Mouse (Mus musculus) stomach, embryonic 16.5 days (tissue): Measurements from ENCODE around the gene Mef2d. TPM values are rescaled to one million over a fixed set of nuclear protein-coding genes. Genes with fewer than 3 reads are reported as not detected.

ENCODE experiments used
- ATAC-seq: fragments of 200-750 bp; cut with Nextera tagmentation; 2 replicates; pipeline ENCODE4 v1.8.0; 2017; ENCODE audit warnings: moderate number of reproducible peaks, moderate TSS enrichment; ENCODE audit not compliant: insufficient read depth, low FRiP score
- H3K27ac ChIP-seq: fragments of 300-500 bp; sonication (generic); 2 replicates; pipeline ENCODE4 v1.5.1; 2014; ENCODE audit warnings: low read length
- H3K27me3 ChIP-seq: fragments of 300-500 bp; sonication (generic); 2 replicates; pipeline ENCODE4 v1.6.1; 2014; ENCODE audit warnings: low read length, control low read depth, mixed read lengths; ENCODE audit not compliant: control insufficient read depth, insufficient read depth
- H3K36me3 ChIP-seq: fragments of 300-500 bp; sonication (generic); 2 replicates; pipeline ENCODE4 v1.6.1; 2014; ENCODE audit warnings: low read length; ENCODE audit not compliant: control insufficient read depth, insufficient read depth
- H3K4me1 ChIP-seq: fragments of 300-500 bp; sonication (generic); 2 replicates; pipeline ENCODE4 v1.6.1; 2014; ENCODE audit warnings: low read length, control low read depth, mixed read lengths; ENCODE audit not compliant: control insufficient read depth, insufficient read depth
- H3K4me2 ChIP-seq: fragments of 300-500 bp; sonication (generic); 2 replicates; pipeline ENCODE4 v1.6.1; 2014; ENCODE audit warnings: low read depth, low read length, mixed read lengths
- H3K4me3 ChIP-seq: fragments of 300-500 bp; sonication (generic); replicated peaks from 2 replicates; pipeline ENCODE4 v1.5.1; 2014; ENCODE audit warnings: mild to moderate bottlenecking, low read length
- H3K9ac ChIP-seq: fragments of 300-500 bp; sonication (generic); 2 replicates; pipeline ENCODE4 v1.6.1; 2014; ENCODE audit warnings: low read length
- H3K9me3 ChIP-seq: fragments of 300-500 bp; sonication (generic); replicated peaks from 2 replicates; pipeline ENCODE4 v1.6.1; 2016; ENCODE audit warnings: low read length, control low read depth; ENCODE audit not compliant: control insufficient read depth
- WGBS: fragments of 180-500 bp; shearing (Covaris S2); extraction: QIAGEN DNeasy Blood & Tissue Kit; methylation state at CpG from one replicate; pipeline ENCODE4 v1.1.7; 2014; 5-methylcytosine and 5-hydroxymethylcytosine counted together
- polyA plus RNA-seq: library from polyadenylated mRNA; unstranded; fragments of >200 nt; fragmentation: Nextera tagmentation; extraction: Ambion mirVana; gene quantifications from 2 replicates; pipeline ENCODE4 v1.2.1, GENCODE M21; 2015

Gene Mef2d
- polyA plus RNA-seq, 1 experiment from 2014 or later = 18.2 TPM

DNA sequence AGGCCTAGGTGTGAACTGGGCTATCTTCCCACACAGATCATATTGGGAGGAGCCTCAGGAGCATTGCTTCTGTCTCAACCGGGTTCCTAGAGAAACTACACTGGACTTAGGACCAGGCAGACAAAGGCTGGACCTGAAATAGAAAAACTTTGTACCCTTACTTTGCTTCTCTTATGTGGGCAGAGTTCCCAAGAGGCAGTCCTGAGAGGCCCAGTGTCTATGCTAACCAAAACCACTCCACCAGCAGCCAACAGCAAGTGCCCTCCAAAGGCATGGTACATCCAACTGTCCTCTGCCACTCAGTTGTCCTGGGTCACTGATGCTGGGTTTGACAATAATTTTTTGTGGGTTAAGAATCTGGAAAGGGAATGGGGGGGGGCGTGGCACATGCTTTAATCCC is 9.7 kb upstream of the Mef2d start:
- no peak overlapping the region for H3K27ac ChIP-seq
- H3K36me3 ChIP-seq = no peaks in the 10 kb centered on the region
- no peaks in the 10 kb centered on the region for H3K27me3 ChIP-seq
- peaks cover 4% of the 10 kb centered on the region for H3K4me1 ChIP-seq
- H3K9ac ChIP-seq = no peak overlapping the region
- no peak overlapping the region for H3K4me3 ChIP-seq
- no peaks in the 10 kb centered on the region for H3K9me3 ChIP-seq
- 64% methylated on average over 2 of the region's 2 CpGs for WGBS
- no peak for ATAC-seq
- no peak overlapping the region for H3K4me2 ChIP-seq

DNA sequence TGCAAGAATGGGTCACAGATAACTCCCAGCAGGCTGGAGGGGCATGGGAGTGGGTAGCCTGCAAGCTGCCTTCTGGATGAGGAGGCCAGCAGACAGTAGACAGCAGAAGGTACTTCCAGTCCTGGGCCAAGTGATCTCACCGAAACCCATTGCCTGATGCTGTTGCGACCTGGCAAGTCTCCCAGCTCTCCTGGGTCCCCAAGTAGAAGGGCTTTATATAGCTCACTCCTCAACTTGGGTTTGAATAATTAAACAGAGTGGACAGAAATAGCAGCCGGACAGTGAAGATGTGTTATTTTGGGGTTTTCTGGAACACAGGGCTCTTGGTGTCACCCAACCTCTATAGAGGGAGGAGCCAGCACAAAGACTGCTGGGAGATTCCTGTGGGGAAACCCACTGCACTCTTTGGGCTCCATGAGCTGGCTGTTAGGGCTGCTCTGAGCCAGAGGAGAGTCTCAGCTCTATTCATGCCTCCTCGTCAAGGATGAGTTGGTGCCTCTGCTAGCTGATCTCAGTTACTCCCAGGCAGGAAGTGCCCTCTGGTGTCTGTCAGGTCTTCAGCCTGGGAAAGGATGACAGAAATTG is 8.9 kb upstream of the Mef2d start:
- WGBS = 45% methylated on average over 4 of the region's 4 CpGs
- H3K9me3 ChIP-seq = no peaks in the 10 kb centered on the region
- peaks cover 11% of the 10 kb centered on the region for H3K4me1 ChIP-seq
- peak; percentile 46; the same call in 1 of the 2 replicates for ATAC-seq
- H3K27me3 ChIP-seq = no peaks in the 10 kb centered on the region
- no peaks in the 10 kb centered on the region for H3K36me3 ChIP-seq
- H3K27ac ChIP-seq = peak overlapping the region; percentile 45; the same call in 1 of the 2 replicates
- peak overlapping the region; percentile 19; the same call in 1 of the 2 replicates for H3K9ac ChIP-seq
- H3K4me3 ChIP-seq = no peak overlapping the region
- peak overlapping the region; percentile 17; the same call in 1 of the 2 replicates for H3K4me2 ChIP-seq

DNA sequence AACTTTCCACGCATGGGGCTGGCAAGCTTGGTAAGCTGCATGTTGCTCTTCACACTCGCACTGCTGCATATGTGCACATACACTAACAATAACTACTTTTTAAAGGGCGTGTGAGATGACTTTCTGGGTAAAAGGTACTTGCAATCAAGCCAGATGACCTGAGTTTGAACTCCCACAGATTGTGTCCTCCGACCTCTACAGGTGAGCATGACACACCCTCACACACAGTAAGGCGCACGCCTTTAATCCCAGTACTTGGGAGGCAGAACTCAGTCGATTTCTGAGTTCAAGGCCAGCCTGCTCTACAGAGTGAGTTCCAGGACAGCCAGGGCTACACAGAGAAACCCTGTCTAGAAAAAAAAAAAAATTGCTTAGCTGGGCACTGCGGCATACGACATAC is 5.8 kb upstream of the Mef2d start:
- H3K9me3 ChIP-seq = no peaks in the 10 kb centered on the region
- no peak overlapping the region for H3K4me3 ChIP-seq
- H3K4me1 ChIP-seq = peaks cover 33% of the 10 kb centered on the region
- no peaks in the 10 kb centered on the region for H3K36me3 ChIP-seq
- no peak overlapping the region for H3K27ac ChIP-seq
- no peak overlapping the region for H3K9ac ChIP-seq
- 72% methylated on average over 9 of the region's 9 CpGs for WGBS
- no peak overlapping the region for H3K4me2 ChIP-seq
- ATAC-seq = no peak
- no peaks in the 10 kb centered on the region for H3K27me3 ChIP-seq

DNA sequence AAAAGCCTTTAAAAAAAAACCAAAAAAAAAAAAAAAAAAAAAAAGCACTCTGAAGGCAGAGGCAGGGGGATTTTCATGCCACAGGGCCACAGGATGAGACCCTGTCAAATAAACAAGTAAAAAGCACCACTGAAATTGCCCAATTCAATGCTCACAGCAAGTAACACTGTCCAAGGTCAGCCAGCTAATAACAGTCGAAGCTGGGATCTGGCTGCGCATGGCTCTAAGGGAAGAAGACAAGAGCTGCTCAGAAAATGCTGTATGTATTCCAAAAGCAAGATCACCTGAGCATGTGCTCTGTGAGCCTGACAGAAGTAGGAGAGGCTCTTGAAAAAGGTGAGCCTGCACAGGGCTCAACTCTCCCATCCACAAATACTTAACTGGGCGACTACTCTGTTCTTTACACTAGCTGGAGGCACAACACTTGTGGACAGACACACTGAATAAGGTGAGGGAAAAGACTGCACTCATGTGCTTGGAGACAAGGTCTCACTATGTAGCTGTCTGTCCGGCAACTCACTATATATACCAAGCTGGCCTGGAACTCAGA is 5.2 kb upstream of the Mef2d start:
- Histone ChIP-seq H3K9me3 (no peaks in the 10 kb centered on the region), H3K36me3 (no peaks in the 10 kb centered on the region), H3K4me1 (peaks cover 35% of the 10 kb centered on the region), H3K9ac (peak overlapping the region; percentile 86), H3K27ac (no peak overlapping the region), H3K27me3 (no peaks in the 10 kb centered on the region), H3K4me3 (no peak overlapping the region), H3K4me2 (0 out of 2 replicates have a peak overlapping the region, but pooled peaks have one; percentile 95)
- WGBS = 74% methylated on average over 4 of the region's 4 CpGs
- ATAC-seq = no peak

DNA sequence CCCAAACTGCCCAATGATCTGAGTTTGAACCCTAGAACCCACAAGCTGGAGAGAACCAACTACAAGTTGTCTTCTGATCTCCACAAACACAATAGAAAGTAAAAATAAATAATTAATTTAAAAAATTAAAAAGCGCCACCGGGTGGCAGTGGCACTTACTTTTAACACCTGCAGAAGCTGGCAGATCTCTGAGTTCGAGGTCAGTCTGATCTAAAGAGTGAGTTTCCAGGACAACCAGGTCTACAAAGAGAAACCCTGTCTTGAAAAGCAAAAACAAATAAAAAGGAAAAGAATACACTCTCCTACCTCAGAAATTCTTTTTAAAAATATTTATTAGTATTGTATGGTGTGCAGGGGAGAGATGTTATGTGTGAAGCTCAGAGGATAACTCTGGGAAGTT is 4.4 kb upstream of the Mef2d start:
- WGBS = 8% methylated on average over 3 of the region's 3 CpGs
- H3K27me3 ChIP-seq = no peaks in the 10 kb centered on the region

DNA sequence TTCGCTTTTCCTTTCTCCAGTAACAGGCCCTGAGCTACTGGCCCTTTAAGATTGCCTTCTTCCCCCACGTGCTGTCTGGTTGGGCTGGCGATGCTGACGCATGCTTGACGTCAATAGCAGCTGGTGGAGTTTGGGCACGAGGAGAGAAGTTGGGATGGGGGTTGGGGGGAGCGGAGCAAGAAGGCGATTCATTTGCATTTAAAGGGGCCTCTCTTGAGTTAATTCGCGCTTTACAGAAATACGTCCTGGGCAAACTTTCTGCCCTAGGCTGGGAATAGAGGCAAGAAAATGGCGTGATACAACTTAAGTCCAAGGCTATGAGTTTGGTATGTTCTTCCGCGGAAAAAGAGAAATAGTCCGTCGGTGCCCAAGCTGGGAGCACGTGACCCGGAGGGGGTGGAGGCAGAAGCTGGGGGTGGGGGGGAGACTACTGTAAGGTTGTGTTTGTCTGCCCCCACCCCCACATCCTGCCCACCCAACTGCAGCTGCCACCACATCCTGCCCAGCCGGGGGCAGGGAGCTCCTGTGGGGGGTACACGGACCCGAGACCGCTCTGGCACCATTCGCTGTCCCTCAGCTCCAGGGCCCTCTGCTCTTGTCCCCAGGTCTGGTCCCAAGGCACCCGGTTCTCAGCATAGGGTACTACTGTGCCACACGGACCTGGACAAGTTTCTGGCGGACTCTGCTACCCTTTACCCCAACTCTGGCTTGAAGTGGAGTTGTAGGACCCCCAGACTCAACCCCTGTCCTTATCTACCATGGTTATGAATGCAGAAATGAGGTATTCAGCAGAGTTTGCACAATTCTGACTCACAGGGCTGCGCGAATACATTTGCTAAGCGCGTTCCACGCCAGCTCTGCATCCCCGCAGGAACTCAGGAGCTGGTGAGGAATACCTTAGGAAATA is 3.6 kb upstream of the Mef2d start:
- Histone ChIP-seq H3K4me2 (peak overlapping the region; percentile 95), H3K27ac (peak overlapping the region; percentile 99), H3K27me3 (no peaks in the 10 kb centered on the region), H3K9me3 (no peaks in the 10 kb centered on the region), H3K4me3 (peak overlapping the region; percentile 64), H3K9ac (peak overlapping the region; percentile 86), H3K36me3 (no peaks in the 10 kb centered on the region), H3K4me1 (peaks cover 35% of the 10 kb centered on the region)
- WGBS = under 1% methylated on average over 32 of the region's 32 CpGs
- peak; percentile 71 for ATAC-seq

More for the DNA sequence above, 4.4 kb upstream of the Mef2d start:
- H3K27ac ChIP-seq = peak overlapping the region; percentile 99
- H3K4me2 ChIP-seq = peak overlapping the region; percentile 95
- H3K9me3 ChIP-seq = no peaks in the 10 kb centered on the region
- H3K36me3 ChIP-seq = no peaks in the 10 kb centered on the region
- H3K9ac ChIP-seq = peak overlapping the region; percentile 86
- ATAC-seq = no peak
- H3K4me3 ChIP-seq = peak overlapping the region; percentile 64
- peaks cover 35% of the 10 kb centered on the region for H3K4me1 ChIP-seq

DNA sequence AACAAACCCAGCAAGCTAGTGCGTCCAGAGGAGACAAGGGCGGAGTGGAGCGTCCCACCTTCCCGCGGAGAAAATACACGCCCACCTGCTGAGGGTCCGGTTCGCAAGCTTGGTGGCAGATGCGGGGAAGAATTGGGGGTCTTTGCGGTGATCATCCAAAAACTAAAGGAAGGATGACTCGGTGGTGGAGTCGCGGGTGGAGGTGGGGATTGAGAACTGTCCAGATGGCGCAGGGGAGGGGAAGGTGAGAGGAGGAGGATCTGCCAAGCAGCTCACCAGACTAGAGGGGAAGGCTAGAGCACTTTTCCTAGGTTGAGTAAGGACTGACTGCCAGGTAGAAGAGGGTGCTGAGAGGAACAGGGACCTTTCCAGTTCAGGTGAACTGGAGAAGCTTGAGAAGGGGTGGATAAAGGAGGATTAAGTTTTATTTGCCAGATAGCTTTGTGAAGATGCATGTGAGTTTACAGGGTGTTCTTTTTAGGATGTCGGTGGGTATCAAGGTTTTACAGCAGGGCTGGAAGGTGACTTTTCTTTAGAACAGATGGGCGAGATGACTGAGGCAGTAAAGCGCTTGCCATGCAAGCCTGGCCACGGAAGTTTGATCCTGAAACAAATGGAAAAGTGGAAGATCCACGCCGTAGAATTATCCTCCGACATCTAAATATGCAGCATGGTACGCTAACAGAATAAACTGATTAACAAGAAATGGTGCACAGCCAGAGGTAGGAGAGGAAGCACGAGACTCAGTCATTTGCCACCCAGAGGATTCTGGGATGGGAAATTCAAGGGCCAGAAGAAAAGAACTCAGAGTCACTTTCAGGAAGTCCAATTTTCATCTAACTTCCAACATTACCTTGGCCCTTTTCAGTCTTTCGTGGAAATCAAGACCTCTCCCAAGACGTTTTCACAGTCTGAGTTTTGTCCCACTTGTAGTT is 2.7 kb upstream of the Mef2d start:
- H3K27me3 ChIP-seq = no peaks in the 10 kb centered on the region
- peaks cover 44% of the 10 kb centered on the region for H3K4me1 ChIP-seq
- H3K9me3 ChIP-seq = no peaks in the 10 kb centered on the region
- no peak for ATAC-seq
- peak overlapping the region; percentile 64 for H3K4me3 ChIP-seq
- H3K36me3 ChIP-seq = no peaks in the 10 kb centered on the region
- 17% methylated on average over 25 of the region's 25 CpGs for WGBS
- peak overlapping the region; percentile 99 for H3K27ac ChIP-seq
- peak overlapping the region; percentile 86 for H3K9ac ChIP-seq
- peak overlapping the region; percentile 95 for H3K4me2 ChIP-seq

DNA sequence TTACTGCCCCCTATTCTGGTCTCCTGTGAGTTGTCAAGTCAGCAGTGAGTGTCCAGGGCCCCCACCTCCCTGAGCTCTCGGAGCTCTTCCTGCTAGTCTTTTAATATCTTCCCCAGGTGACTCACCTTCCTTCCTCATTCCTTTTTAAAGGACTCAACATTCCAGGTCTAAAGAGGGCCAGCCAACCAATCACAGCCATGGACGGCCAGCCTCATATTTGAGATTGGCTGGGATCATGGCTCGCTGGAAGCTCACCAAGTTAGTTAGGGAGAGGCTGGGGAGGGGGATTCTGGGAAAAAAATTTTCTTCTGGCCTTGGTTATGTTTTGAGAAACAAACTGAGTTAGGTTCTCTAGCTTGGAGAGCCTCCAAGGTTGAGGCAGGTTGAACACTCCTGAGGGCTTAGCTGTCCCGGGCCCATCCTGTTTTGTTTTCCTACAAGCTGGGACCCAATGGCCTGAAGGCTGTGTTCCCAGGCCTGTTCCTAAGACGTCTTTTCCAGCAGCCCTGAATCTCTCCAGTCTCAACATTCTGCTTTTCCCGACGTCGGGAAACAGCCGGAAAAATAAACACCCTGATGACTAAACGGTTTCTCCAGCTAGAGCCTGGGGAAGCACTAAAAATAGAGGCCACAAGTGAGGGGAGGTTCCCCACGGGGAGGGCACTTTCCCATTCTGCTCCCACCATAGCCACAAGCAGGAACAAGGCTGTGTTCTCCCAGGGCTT is 1.8 kb upstream of the Mef2d start:
- Histone ChIP-seq H3K9ac (peak overlapping the region; percentile 76), H3K36me3 (no peaks in the 10 kb centered on the region), H3K9me3 (no peaks in the 10 kb centered on the region), H3K4me1 (peaks cover 52% of the 10 kb centered on the region), H3K4me3 (peak overlapping the region; percentile 64), H3K27ac (peak overlapping the region; percentile 99), H3K27me3 (no peaks in the 10 kb centered on the region), H3K4me2 (peak overlapping the region; percentile 95)
- ATAC-seq = no peak
- WGBS = 6% methylated on average over 11 of the region's 11 CpGs
